14 mouse cellular contexts compared by ENCODE assay signal in genomic region chr2:151037292-151037691, GRCm38 (mm10). TPM values are rescaled to one million over a fixed set of nuclear protein-coding genes. Genes with fewer than 3 reads are reported as not detected.
DNase-seq lines count a peak whose midpoint lies in the region; ATAC-seq and TF ChIP-seq lines count a peak whose summit lies in the region.
"Had no signal": no experiment of that assay in that cellular context is flagged by ENCODE, and none has a peak within 500 bp of the region (broad histone marks: within the 10 kb centered on the region; RNA-seq: fewer than 3 reads in every experiment).

No protein-coding gene starts in this region.

- ATAC-seq in hindbrain, embryonic 12.5 days (ENCODE audit: low FRiP score): no peak
- ATAC-seq in hindbrain, embryonic 11.5 days (ENCODE audit: low FRiP score): no peak
- ATAC-seq in embryonic facial prominence, embryonic 14.5 days (ENCODE audit: low read depth): no peak
- peak; percentile 22 for ATAC-seq in liver, postnatal 0 days
- ATAC-seq: activated CD4-positive, CD25-positive, alpha-beta regulatory T cell, adult 4 months; lung, postnatal 0 days had no signal

- TF ChIP-seq CTCF in E14TG2a.4 (conservative IDR thresholded peaks at IDR 0.05; ENCODE audit: low read length): no peak
- TF ChIP-seq CTCF in liver, postnatal 0 days (IDR thresholded peaks at IDR 0.05; ENCODE audit: low read depth): no peak

- peak overlapping the region; percentile 72 for H3K4me2 ChIP-seq in hindbrain, embryonic 12.5 days (replicated peaks)
- H3K4me2 ChIP-seq in hindbrain, embryonic 11.5 days (replicated peaks; ENCODE audit: low read depth, low read length): no peak overlapping the region
- peak overlapping the region; percentile 73; the same call in 1 of the 2 replicates for H3K4me2 ChIP-seq in embryonic facial prominence, embryonic 14.5 days (ENCODE audit: low read depth, low read length)
- H3K4me2 ChIP-seq in liver, postnatal 0 days (ENCODE audit: low read depth, low read length): peak overlapping the region; percentile 76

- no peak overlapping the region for H3K9ac ChIP-seq in hindbrain, embryonic 12.5 days
- no peak overlapping the region for H3K9ac ChIP-seq in hindbrain, embryonic 11.5 days (ENCODE audit: low read depth, low read length)
- no peak overlapping the region for H3K9ac ChIP-seq in embryonic facial prominence, embryonic 14.5 days (ENCODE audit: low read depth, low read length)
- peak overlapping the region; percentile 96 for H3K9ac ChIP-seq in liver, postnatal 0 days (replicated peaks)

- no peak overlapping the region for H3K27ac ChIP-seq in hindbrain, embryonic 12.5 days
- H3K27ac ChIP-seq in hindbrain, embryonic 11.5 days (ENCODE audit: low read depth, low read length): no peak overlapping the region
- no peak overlapping the region for H3K27ac ChIP-seq in embryonic facial prominence, embryonic 14.5 days (replicated peaks; ENCODE audit: low read depth, low read length)
- H3K27ac ChIP-seq in liver, postnatal 0 days (ENCODE audit: low read depth): peak overlapping the region; percentile 90

- WGBS in hindbrain, embryonic 12.5 days: 94% methylated on average over 1 of the region's 1 CpGs
- 91% methylated on average over 1 of the region's 1 CpGs for WGBS in hindbrain, embryonic 11.5 days
- WGBS in embryonic facial prominence, embryonic 14.5 days: 91% methylated on average over 1 of the region's 1 CpGs
- 76% methylated on average over 1 of the region's 1 CpGs for WGBS in liver, postnatal 0 days (ENCODE audit: insufficient replicate concordance)

- no peak overlapping the region for H3K4me3 ChIP-seq in hindbrain, embryonic 12.5 days
- H3K4me3 ChIP-seq in hindbrain, embryonic 11.5 days (ENCODE audit: low read depth, low read length): no peak overlapping the region
- peak overlapping the region; percentile 97; the same call in 1 of the 2 replicates for H3K4me3 ChIP-seq in E14TG2a.4 (replicated peaks; ENCODE audit: low read length)
- H3K4me3 ChIP-seq in embryonic facial prominence, embryonic 14.5 days (ENCODE audit: low read depth, low read length): no peak overlapping the region; the same call in 1 of the 2 replicates
- H3K4me3 ChIP-seq in liver, postnatal 0 days (ENCODE audit: low read depth, low read length): peak overlapping the region; percentile 90

- no peaks in the 10 kb centered on the region for H3K9me3 ChIP-seq in hindbrain, embryonic 12.5 days (replicated peaks)
- no peaks in the 10 kb centered on the region for H3K9me3 ChIP-seq in hindbrain, embryonic 11.5 days (ENCODE audit: control insufficient read depth, low read length)
- no peaks in the 10 kb centered on the region for H3K9me3 ChIP-seq in E14TG2a.4 (ENCODE audit: low read length)
- H3K9me3 ChIP-seq in embryonic facial prominence, embryonic 14.5 days (ENCODE audit: control insufficient read depth, low read length): no peaks in the 10 kb centered on the region
- H3K9me3 ChIP-seq in liver, postnatal 0 days (ENCODE audit: low read length): no peaks in the 10 kb centered on the region

- H3K4me1 ChIP-seq in hindbrain, embryonic 12.5 days: peaks cover 11% of the 10 kb centered on the region
- H3K4me1 ChIP-seq in hindbrain, embryonic 11.5 days (replicated peaks; ENCODE audit: control insufficient read depth, insufficient read depth, low read length): 0 out of 2 replicates have a peak, but pooled peaks cover 4% of the 10 kb centered on the region
- H3K4me1 ChIP-seq in E14TG2a.4 (replicated peaks; ENCODE audit: low read depth, low read length): peaks cover 30% of the 10 kb centered on the region
- peaks cover 8% of the 10 kb centered on the region for H3K4me1 ChIP-seq in embryonic facial prominence, embryonic 14.5 days (ENCODE audit: control insufficient read depth, insufficient read depth, low read length)
- peaks cover 30% of the 10 kb centered on the region for H3K4me1 ChIP-seq in liver, postnatal 0 days (ENCODE audit: insufficient read depth)

- peak; percentile 92 for TF ChIP-seq EP300 in liver, postnatal 0 days (IDR thresholded peaks at IDR 0.05; ENCODE audit: low read depth)

- no peaks in the 10 kb centered on the region for H3K27me3 ChIP-seq in hindbrain, embryonic 12.5 days
- H3K27me3 ChIP-seq in hindbrain, embryonic 11.5 days (ENCODE audit: control insufficient read depth, insufficient read depth, low read length): no peaks in the 10 kb centered on the region
- no peaks in the 10 kb centered on the region for H3K27me3 ChIP-seq in E14TG2a.4 (ENCODE audit: insufficient read depth, low read length)
- H3K27me3 ChIP-seq in embryonic facial prominence, embryonic 14.5 days (replicated peaks; ENCODE audit: control insufficient read depth, insufficient read depth, low read length): no peaks in the 10 kb centered on the region
- no peaks in the 10 kb centered on the region for H3K27me3 ChIP-seq in liver, postnatal 0 days (ENCODE audit: insufficient read depth, low read length)

- DNase-seq in hindbrain, embryonic 11.5 days (ENCODE audit: low spot score): no peak
- DNase-seq in embryonic facial prominence, embryonic 14.5 days (ENCODE audit: low spot score): no peak
- DNase-seq in liver, postnatal 0 days: no peak
- DNase-seq in cerebellum, adult 18-20 months: no peak
- no peak for DNase-seq in Muller cell, postnatal 12 days (ENCODE audit: inconsistent ontology term)
- no peak for DNase-seq in gastrocnemius, adult 8-10 months (ENCODE audit: low spot score in 2 of 2)
- DNase-seq: layer of hippocampus, adult 9-11 months had no signal

- no peaks in the 10 kb centered on the region for H3K36me3 ChIP-seq in hindbrain, embryonic 12.5 days
- no peaks in the 10 kb centered on the region for H3K36me3 ChIP-seq in hindbrain, embryonic 11.5 days (ENCODE audit: control insufficient read depth, insufficient read depth, low read length)
- peaks cover 21% of the 10 kb centered on the region for H3K36me3 ChIP-seq in E14TG2a.4 (ENCODE audit: insufficient read depth, low read length)
- H3K36me3 ChIP-seq in embryonic facial prominence, embryonic 14.5 days (ENCODE audit: control insufficient read depth, insufficient read depth, low read length): no peaks in the 10 kb centered on the region
- peaks cover 4% of the 10 kb centered on the region; the same call in 1 of the 2 replicates for H3K36me3 ChIP-seq in liver, postnatal 0 days (replicated peaks; ENCODE audit: insufficient read depth, low read length)

RNA-seq across cellular contexts. Expression of gene Ninl, which starts 1.9 kb away (rescaled TPM):
- 9.8 and 12.1 TPM in 2 replicates for polyA plus RNA-seq in hindbrain, embryonic 12.5 days (2016; fragmentation: Nextera tagmentation; extraction: Ambion mirVana)
- 10.7 and 10.9 TPM in 2 replicates for polyA plus RNA-seq in hindbrain, embryonic 11.5 days (2014; fragmentation: Nextera tagmentation; extraction: Ambion mirVana)
- 6.1 TPM in 2 replicates for polyA plus RNA-seq in embryonic facial prominence, embryonic 14.5 days (2014; fragmentation: Nextera tagmentation; extraction: Ambion mirVana)
- 2.3 and 4.0 TPM in 2 replicates for polyA plus RNA-seq in liver, postnatal 0 days (2015; fragmentation: Nextera tagmentation; extraction: Ambion mirVana)
- under 1 TPM in 2 of 4 experiments, not detected in 2; 0.22 to 0.65 TPM for total RNA-seq in gastrocnemius, adult 8-10 months (2022)
- polyA plus RNA-seq: activated CD4-positive, CD25-positive, alpha-beta regulatory T cell, adult 4 months had no signal

RNA-seq across cellular contexts. Expression of gene Nanp, which starts 1.9 kb away (rescaled TPM):
- 36.2 and 38.1 TPM in 2 replicates for polyA plus RNA-seq in hindbrain, embryonic 12.5 days (2016; fragmentation: Nextera tagmentation; extraction: Ambion mirVana)
- polyA plus RNA-seq in hindbrain, embryonic 11.5 days (2014; fragmentation: Nextera tagmentation; extraction: Ambion mirVana): 41.8 and 42.4 TPM in 2 replicates
- polyA plus RNA-seq in embryonic facial prominence, embryonic 14.5 days (2014; fragmentation: Nextera tagmentation; extraction: Ambion mirVana): 39.0 and 39.3 TPM in 2 replicates
- 49.2 and 54.7 TPM in 2 replicates for polyA plus RNA-seq in liver, postnatal 0 days (2015; fragmentation: Nextera tagmentation; extraction: Ambion mirVana)
- 1 to 10 TPM; 2.6 to 3.8 (median 3.2) TPM for total RNA-seq in gastrocnemius, adult 8-10 months (2022)

RNA-seq across cellular contexts. Expression of gene Gm14151, which starts 54.9 kb away (rescaled TPM):
- not detected in 2 replicates for polyA plus RNA-seq in hindbrain, embryonic 12.5 days (2016; fragmentation: Nextera tagmentation; extraction: Ambion mirVana)
- polyA plus RNA-seq in hindbrain, embryonic 11.5 days (2014; fragmentation: Nextera tagmentation; extraction: Ambion mirVana): not detected in 2 replicates
- polyA plus RNA-seq in embryonic facial prominence, embryonic 14.5 days (2014; fragmentation: Nextera tagmentation; extraction: Ambion mirVana): not detected in 2 replicates
- not detected in 2 replicates for polyA plus RNA-seq in liver, postnatal 0 days (2015; fragmentation: Nextera tagmentation; extraction: Ambion mirVana)
- not detected for total RNA-seq in gastrocnemius, adult 8-10 months (2022)
- total RNA-seq: gastrocnemius, adult 18-20 months; hematopoietic stem cell, adult 5-6 weeks; neutrophil, adult 5-6 weeks had no signal
- polyA plus RNA-seq: activated CD4-positive, CD25-positive, alpha-beta regulatory T cell, adult 4 months; lung, postnatal 0 days had no signal

Comparison
In these comparisons a context has a peak if more than half of its experiments do, and no peak if none do; other contexts are left out.
1. H3K4me3 ChIP-seq: peak in E14TG2a.4 (single experiment) and liver, postnatal 0 days (single experiment); none in hindbrain, embryonic 12.5 days (single experiment), hindbrain, embryonic 11.5 days (single experiment) and embryonic facial prominence, embryonic 14.5 days (single experiment).